Mouse (Mus musculus) thymus, postnatal 14 days (tissue): Measurements from ENCODE around the gene Peg12.

ENCODE experiments used
- DNase-seq: peaks from one replicate; pipeline ENCODE4 v3.0.0; 2021

Peg12 gene

DNA sequence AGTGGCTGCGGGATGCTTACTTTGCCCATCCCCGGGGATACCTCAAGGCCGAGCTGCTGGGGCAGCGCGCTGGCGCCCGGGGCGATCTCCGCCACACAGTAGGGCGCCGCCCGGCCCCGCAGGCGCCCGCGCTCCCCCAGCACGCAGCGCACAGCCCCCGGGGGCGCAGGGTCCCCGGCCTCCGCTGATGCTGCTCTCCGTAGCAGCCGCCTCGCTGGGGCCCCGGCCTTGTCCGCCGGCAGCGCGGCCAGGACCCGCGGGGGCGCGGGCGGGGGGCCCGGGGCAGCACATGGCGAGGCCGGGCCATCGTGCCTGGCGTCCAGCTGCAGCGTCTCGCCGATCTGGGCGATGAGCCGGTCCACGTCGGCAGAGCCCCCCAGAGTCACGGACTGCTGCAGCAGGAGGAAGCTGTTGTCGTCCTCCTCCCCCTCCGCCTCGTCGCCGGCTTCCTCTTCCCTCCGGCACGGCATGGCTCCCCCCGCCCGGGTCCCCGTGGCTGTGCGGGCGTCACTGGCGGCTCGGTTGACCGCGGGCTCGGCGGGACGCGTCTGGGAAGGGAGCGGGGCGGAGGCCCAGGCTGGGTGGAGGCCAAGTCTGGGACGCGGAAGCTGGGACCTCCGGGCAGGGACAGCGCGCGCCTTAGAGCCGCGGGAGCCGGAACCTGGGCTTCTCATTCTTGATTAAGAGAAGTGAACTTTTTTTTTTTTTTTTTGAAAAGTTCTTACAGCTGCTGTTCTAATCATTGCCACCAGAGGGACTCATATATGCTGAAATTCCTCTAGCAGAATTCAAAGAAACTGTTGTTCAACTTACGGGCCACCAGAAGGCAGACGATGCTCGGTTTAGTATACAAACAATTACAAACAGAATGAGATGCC is at the start of gene Peg12:
Peg12 (minus strand) TSS at position 633 of the 878 bp plus-strand sequence.
- peak; percentile 32 for DNase-seq

DNA sequence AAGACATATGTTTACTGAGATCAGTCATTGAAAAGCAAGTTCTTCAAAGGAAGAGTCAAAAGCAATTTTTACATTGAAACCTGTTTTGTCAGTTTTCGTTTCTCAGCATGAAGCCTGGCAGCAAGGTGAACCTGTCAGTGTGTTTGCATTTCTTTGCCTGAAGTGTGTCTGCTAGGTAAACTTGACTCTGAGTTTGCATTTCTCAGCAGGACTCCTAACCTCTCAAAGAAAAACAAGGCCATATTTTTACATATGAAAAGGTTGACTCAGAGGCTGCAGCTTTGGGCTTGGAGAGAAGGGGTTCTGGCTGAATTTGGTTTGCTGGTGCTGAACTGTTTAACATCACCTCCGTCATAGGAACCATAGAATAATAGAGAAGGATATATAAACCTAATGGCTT is 21.8 kb upstream of the Peg12 start:
- DNase-seq, result no peak

DNA sequence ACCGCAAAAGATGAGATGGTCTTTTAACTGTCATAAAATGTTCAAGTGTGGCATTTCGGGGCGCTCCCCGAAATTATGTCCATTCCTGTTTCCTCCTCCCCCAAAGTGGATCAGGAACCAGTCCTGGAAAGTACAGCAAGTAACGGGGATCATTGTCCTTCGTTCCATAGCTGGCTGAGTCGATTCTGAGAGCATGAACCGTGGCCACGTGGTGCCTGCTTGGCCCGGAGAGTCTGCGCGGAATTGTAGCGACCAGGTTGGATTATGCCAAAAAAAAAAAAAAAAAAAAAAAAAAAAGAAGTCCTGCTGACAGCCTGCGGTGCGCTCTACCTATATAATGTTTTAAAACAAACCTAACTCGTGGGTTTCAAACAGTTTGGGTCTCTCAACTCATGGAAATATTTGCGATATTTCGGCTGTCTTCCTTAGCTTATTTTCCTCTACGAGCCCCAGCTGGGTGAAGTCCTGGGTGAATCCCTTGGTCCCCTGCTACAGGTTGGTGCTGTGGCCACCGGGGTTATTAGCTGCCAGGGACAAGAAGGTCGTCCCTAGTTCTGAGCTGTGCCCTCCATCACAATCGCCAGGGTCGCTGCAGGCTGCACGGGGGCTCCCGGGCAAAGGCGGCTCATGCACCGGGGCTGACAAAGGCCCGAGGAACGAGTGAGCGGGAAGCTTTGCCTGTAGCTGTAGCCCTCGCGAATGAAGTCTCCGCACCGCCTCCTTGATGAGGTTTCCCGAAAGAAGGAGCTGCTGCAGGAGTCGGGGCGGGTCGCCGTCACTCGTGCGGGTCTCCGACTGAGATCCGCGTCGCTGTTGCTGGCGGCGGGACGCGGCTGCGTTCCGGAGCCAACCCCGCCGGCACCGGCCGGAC is 1.1 kb downstream of the Peg12 start:
- peak; percentile 4 for DNase-seq

DNA sequence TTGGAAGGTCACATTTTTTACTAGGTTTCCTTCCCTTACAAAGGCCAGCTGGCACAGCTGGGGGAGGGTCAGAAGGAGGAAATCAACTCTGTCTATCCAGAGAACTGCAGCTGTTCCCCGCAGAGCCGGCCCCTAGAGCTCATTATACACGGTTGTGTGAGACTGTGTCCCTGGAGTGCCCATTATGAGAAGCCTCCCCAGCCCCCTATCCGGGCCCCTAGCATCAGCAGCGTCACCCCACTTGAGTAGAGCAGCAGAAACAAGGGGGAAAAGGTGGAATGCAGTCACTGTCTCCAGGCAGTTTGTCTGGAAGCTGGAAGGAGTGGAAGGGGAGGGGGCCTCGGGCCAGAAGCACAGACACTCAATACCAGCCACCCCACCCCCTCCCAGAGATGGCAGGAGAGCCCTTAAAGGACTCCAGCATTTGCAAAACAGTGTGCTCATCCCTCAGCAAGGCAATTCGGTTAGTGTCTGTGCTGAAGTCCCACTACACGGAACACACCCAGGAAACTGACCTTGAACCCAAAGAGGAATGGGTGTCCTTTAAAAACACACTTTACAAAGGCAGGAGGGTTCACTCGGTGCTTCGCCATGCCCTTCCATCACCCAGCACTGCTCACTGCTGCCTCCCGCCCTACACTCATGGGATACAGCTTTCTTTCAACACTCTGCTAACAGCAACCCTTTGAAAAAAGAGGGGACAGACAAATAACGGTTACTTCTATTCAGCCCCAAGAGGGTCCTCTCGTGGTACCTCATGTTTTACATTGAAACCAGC is 1.9 kb downstream of the Peg12 start:
- DNase-seq, result no peak

DNA sequence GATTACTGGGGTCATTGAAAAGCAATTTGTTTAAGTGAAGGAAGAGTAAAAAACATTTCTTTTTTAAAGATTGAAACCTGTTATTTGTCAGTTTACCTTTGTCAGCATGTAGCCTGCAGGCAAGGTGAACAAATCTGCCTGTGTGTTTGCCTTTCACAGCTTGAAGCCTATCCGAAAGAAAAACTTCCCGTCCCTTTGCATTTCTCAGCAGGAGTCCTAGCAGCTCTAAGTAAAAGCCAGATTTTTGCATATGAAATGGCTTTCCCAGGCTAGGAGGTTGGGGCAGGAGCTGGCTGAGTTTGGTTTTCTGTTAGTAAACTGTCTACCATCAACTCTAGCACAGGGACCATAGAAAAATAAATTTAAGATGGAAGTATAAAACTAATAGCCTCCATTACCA is 12.0 kb downstream of the Peg12 start:
- no peak for DNase-seq

DNA sequence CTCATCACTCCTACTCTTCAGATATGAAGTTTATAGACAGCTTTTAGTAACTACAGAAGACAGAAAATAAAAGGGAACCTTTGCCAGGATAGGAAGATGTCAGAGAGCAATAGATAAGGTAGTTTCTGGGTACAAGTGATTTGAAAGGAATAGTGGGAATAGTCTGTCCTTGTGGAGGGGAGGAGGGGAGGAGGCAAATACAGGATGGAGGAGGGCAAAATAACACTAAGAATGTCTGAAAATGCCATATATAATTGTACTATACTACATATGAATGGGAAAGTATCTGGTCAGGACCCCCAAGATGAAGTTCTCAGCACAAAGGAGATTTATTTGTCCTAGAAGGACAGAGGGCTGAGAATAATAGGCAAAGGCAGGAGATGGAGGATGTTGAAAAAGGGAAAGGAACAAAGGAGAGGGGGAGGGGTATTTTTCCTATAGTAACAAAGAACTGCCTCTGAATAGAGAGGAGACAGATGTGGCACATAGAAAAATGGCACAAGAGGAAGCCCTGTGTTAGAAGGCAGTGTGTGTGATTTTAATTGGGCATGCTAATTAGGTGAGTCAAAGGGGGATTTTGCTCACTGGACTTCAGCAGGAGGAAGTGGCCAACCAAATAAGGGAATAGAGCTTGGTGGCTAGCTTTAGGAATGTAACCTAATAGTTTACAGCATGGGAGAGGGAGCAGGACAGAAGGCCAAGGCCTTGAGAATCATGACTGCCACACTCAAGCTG is 18.7 kb downstream of the Peg12 start:
- DNase-seq, result no peak

DNA sequence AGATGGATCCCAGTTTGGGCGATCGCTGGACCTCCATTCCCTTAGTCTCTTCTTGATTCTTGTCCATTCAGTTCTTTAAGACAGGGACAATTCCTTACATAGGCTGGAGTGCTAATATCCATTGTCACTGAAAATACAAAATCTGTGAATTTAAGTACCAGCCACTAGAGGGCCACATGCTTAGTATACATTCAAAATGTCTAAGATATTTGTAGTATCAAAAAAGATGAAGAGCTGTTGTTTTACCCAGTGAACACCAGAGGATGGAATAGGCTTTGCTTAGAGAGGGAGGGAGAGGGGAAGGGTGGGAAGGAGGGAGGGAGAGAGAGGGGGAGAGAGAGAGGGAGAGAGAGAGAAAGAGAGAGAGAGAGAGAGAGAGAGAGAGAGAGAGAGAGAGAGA is 27.9 kb downstream of the Peg12 start:
- no peak for DNase-seq

DNA sequence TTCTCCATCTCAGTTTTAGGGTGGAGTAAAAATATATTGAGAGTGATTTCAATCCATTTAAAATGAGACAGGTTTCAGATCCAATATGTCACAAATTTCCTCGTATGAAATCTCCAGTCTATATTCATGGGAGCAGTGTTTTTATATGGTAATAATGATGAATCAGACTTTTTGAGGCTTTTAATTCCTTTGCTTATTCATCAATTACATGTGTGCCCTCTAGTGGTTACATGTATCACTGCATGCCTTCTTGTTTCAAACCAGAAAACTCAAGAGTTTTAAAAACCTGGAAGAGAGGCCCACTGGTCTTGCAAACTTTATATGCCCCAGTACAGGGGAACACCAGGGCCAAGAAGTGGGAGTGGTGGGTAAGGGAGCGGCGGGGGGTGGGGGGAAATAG is 31.1 kb downstream of the Peg12 start:
- DNase-seq, result no peak

DNA sequence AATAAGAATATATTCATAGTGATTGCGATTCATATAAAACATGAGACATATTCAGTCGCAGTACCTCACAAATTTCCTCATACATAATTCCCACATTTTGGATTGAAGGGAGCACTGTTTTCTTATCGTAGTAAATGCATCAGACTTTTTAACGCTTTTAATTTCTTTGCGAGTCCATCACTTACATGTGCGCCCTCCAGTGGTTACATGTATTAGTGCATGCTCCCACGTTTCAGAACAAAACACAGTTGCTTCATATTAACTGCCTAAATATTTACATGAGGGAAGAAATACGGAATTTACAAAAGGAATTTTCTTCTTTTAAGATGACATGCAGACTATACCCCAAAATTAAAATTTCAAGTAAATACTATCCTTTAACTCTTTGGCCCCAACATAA is 36.0 kb downstream of the Peg12 start:
- no peak for DNase-seq

DNA sequence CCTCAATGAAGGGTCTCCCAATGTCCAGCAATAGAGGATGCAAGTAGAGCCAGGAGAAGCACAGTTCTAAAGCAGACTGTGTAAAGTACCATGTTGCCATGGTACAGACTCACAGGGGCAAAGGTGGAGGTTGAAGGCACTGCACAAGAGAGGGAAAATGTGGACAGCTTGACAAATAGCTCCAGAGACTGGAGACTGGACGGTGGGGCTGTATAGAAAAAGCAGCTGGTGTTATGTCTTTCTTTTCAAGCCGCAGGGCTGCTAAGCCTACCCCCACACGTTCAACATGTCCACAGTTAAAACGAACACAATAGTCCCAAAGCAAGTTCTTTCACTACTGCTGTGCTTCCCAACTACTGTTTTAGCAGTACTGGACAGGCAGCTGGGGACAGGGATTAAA is 41.1 kb downstream of the Peg12 start:
- DNase-seq, result no peak

DNA sequence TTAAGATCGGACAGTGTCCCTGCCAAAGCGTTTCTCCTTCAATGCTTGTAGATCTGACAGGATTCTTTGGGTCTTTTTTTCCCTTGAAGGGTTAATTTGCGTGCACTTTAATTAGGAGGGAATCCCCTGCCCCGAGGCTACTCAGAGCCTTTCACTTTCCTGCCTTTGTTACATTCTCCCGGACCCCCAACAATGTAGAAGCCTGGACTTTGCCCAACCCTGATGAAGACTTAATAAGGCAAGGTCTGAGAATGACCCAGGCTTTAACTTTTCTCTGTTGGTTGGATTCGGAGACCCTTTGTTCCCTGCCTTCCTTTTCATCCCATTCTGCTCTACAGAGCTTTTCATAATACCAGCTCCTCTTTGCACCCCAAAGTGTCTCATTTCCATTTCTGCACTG is 43.7 kb downstream of the Peg12 start:
- no peak for DNase-seq

DNA sequence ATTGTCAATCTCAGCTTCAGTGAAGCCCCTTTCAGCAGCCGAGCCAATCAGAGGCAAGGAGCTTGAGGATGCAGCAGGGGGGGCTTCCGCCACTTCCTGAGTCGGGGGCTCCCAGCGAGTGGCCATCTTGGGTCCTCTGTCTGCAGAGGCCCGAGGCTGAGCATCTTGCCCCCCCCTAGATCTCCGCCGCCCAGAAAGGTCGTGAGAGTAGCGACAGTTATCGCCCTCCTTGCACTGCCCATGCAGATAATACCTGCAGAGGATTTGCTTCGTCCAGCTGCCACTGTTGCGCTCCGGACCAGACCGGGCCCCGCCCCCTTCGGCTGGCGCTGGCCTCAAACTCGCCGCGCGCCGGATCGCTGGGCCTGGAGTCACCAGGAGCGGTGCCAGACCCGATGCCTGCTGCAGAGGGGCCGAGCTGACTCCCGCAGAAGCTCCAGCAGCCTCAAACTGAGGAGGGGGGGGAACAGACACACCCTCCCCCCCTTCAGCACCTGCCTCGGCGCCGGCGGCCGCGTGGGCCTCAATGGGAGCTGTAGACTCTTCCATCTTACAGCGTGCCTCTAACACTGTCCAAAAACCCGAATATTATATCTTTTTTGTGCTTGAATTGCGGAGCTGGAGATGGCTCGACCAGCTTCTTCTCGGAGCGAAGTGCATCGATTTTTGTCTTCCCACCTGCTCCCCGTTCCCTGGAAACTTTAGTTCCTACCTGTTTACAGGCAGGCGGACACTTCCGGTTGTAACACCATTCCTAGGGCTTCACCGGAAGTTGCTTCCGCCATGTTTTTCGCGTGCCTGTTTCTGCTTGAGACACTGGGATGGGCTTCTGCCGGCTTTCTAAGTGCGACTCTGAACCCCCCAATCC is 44.6 kb downstream of the Peg12 start, which contains the start of gene Mkrn3:
Mkrn3 (minus strand) TSS at position 647 of the 868 bp plus-strand sequence.
- DNase-seq, result peak; percentile 38

DNA sequence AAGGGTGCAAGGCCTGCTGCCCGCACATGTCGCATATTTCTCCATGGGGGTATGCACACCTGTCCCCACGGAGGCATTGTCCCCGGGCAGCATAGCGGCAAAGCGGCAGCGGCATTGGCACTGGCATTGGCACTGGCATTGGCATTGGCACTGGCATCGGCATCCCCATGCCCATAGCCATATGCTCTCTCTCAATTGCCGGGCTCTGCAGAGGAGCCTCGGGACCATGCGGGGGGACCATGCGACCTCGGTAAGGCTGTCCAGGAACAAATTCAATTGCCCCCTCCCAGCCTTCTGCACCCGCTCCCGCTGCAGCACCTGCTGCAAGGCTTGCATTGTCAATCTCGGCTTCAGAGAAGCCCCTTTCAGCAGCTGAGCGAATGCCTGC is 45.2 kb downstream of the Peg12 start:
- DNase-seq, result no peak

DNA sequence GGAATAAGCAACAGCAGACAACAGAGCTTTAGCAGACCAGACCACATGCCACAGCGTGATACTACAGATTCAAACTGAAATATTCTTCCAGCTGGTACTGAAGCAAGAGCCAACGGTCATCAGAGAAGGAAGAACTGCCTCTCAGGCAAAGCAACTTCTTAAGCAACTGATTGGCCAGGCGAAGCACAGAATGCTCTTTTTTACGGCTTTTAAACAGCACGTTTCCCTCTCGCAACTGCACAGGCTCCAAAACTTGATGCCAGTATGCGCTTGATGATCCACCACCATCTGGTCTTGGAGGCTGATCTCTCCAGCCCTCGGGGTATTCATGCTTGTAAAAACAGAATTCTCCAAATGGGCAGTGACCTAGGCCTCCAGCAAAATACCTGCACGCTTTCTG is 46.0 kb downstream of the Peg12 start:
- DNase-seq, result no peak

DNA sequence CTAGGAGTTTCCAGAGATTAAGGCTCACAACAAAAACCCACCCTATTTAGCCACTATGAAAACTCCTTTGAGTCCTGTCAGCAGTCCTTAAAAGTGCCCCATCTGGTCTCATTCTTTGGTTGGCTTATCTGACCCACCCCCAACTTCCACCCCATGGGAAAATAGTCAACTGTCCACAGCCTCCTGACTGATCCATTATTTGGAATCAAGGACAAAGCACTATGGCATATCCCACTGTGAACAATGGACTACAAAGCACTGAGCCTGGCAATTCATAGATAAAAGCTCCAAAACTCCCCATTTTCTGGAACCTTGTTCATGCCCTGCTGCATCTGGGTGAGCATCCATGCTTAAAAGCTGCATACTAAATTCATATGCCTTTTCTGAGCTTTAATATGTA is 48.1 kb downstream of the Peg12 start:
- no peak for DNase-seq

DNA sequence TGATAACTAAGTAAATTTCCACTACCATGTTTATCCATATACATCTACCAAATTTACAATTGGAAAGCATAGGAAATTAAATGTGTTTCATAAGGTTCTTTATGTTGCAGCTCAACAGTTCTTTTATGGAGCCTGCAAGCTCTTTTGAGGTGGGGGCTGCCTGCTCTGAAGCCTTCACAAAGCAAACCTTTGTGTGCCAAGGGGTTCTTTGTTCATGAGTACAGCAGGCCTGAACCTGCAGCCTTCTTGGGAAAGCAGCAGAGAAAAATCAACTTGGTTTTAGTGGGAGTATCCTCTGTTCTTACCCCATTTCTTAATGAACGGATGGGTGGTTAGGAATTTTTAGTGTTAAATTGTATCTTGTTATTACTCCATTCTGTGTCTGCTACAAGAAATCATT is 49.1 kb downstream of the Peg12 start:
- DNase-seq, result no peak
